Mouse (Mus musculus) monocyte, adult 5-6 weeks (primary cell): ENCODE measurements around the gene Plpp4. TPM values are rescaled to one million over a fixed set of nuclear protein-coding genes. Genes with fewer than 3 reads are reported as not detected.

ENCODE experiments used
- ATAC-seq: fragments of 153-309, 156-312 bp; replicated peaks from 2 replicates; pipeline ENCODE4 v1.8.0; 2017; ENCODE audit warnings: mild to moderate bottlenecking; ENCODE audit not compliant: low TSS enrichment, insufficient number of reproducible peaks, severe bottlenecking, poor library complexity, low FRiP score
- total RNA-seq: library from RNA; stranded (forward); fragments of 200-1000, 200-491, 200-594 nt; gene quantifications from 3 replicates; pipeline ENCODE4 v1.2.3, GENCODE M21; 2017

The Plpp4 gene
- total RNA-seq, 1 experiment from 2014 or later = not detected

- no peak for ATAC-seq
Observed at GRCm38 (mm10) chr7:129281966-129282365, 25.1 kb downstream of the Plpp4 start.

GRCm38 (mm10) chr7:129285186-129285868, 28.5 kb downstream of the Plpp4 start:
- ATAC-seq = no peak

- no peak for ATAC-seq
Observed at GRCm38 (mm10) chr7:129293211-129293610, 36.4 kb downstream of the Plpp4 start.

- ATAC-seq = no peak
Observed at GRCm38 (mm10) chr7:129301622-129302021, 44.8 kb downstream of the Plpp4 start.

GRCm38 (mm10) chr7:129303356-129303755, 46.5 kb downstream of the Plpp4 start:
- no peak for ATAC-seq

GRCm38 (mm10) chr7:129307042-129307825, 50.4 kb downstream of the Plpp4 start:
- ATAC-seq = no peak

GRCm38 (mm10) chr7:129308661-129309060, 51.8 kb downstream of the Plpp4 start:
- ATAC-seq = no peak

- ATAC-seq = no peak
Observed at GRCm38 (mm10) chr7:129312521-129312920, 55.7 kb downstream of the Plpp4 start.

GRCm38 (mm10) chr7:129313969-129314368, 57.1 kb downstream of the Plpp4 start:
- no peak for ATAC-seq

GRCm38 (mm10) chr7:129340096-129340495, 83.3 kb downstream of the Plpp4 start:
- ATAC-seq = no peak

- ATAC-seq = no peak
Observed at GRCm38 (mm10) chr7:129355561-129355960, 98.7 kb downstream of the Plpp4 start.

GRCm38 (mm10) chr7:129375306-129375705, 118.5 kb downstream of the Plpp4 start:
- ATAC-seq = no peak

- ATAC-seq = no peak
Observed at GRCm38 (mm10) chr7:129385149-129385548, 128.3 kb downstream of the Plpp4 start.

GRCm38 (mm10) chr7:129392835-129393489, 136.1 kb downstream of the Plpp4 start:
- no peak for ATAC-seq

- ATAC-seq = no peak
Observed at GRCm38 (mm10) chr7:129396561-129396960, 139.7 kb downstream of the Plpp4 start.

GRCm38 (mm10) chr7:129399071-129399470, 142.2 kb downstream of the Plpp4 start:
- ATAC-seq = no peak

GRCm38 (mm10) chr7:129402695-129403364, 146.0 kb downstream of the Plpp4 start:
- no peak for ATAC-seq

GRCm38 (mm10) chr7:129406069-129406468, 149.2 kb downstream of the Plpp4 start:
- no peak for ATAC-seq

GRCm38 (mm10) chr7:129412695-129413094, 155.9 kb downstream of the Plpp4 start:
- ATAC-seq = no peak
